Mouse (Mus musculus) lung, adult 2 months (tissue): ENCODE data around the gene Ccr4.

Experiments used
- CTCF ChIP-seq: fragments of 200-500 bp; IDR thresholded peaks from 2 replicates; pipeline ENCODE4 v1.5.1; 2011; ENCODE audit warnings: mild to moderate bottlenecking, low read length, control low read depth; ENCODE audit not compliant: insufficient read depth
- POLR2A ChIP-seq: fragments of 200-500 bp; IDR thresholded peaks from 2 replicates; pipeline ENCODE4 v1.6.1; 2011; ENCODE audit warnings: low read depth, mild to moderate bottlenecking, control low read depth, low read length, borderline replicate concordance; ENCODE audit errors: extremely low read depth

DNA sequence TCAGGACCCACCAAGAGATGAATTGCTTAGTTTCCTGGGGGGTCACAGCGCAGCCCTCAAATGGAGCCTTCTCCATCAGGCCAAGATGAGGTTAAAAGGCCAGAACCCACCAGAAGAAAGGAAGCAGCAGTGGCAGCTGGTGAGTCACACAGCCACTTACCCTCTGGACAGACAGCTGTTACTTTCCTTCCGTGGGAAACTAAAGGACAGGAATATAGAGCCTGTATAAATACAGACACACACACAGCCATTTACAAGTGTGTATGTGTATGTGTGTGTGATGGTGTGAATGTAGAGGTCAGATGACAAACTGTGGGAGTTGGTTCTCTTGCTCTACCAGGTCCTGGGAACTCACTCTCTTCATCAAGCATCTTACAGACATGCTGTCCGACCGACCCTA lies 1.8 kb upstream of the Ccr4 start:
- no peak for TF ChIP-seq CTCF
- no peak for TF ChIP-seq POLR2A
